Mouse (Mus musculus): ENCODE measurements around the gene Mpzl2.
"Not testable (repeated sequence)": the region's sequence is repeated elsewhere in the genome, so short reads cannot be mapped to it uniquely, and the experiment has no call there.

Gene Mpzl2

GRCm38 (mm10) chr9:45037803-45038202 is 1.8 kb upstream of the Mpzl2 start:
- DNase-seq: not testable (repeated sequence)

GRCm38 (mm10) chr9:45040066-45040845 is 657 bp downstream of the Mpzl2 start:
- peak; percentile 35 for DNase-seq

DNA sequence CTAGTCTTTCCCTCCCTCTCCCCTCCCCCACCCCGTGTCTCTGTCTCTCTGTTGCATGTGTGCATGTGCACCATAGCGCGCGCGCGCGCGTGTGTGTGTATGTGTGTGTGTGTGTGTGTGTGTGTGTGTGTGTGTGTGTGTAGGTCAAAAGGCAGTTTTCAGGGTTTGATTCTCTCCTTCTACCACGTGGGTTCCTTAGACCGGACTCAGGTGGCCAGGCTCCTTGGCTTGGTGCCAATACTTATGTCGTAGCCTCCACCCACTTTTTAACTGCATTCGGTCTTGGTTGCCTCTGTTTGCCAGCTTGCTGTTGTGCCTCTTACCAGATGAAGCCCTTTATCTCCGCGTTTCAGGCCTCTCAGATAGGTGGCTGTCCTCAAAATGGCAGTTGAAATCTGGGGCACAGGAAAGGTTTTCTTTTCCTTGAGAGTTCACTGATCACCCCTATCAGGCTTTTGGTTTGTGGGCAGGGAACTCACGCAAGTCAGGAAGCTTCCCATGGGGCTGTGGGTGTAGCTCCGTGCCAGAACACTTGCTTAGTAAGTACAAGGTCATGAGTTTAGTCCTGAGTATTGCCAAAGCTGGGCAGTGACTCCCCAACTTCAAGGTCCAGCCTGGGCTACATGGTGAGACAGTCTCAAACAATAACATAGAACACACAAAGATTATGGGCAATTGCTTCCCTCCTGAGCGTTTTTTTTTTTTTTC is 1.7 kb downstream of the Mpzl2 start:
- DNase-seq: peak; percentile 76

DNA sequence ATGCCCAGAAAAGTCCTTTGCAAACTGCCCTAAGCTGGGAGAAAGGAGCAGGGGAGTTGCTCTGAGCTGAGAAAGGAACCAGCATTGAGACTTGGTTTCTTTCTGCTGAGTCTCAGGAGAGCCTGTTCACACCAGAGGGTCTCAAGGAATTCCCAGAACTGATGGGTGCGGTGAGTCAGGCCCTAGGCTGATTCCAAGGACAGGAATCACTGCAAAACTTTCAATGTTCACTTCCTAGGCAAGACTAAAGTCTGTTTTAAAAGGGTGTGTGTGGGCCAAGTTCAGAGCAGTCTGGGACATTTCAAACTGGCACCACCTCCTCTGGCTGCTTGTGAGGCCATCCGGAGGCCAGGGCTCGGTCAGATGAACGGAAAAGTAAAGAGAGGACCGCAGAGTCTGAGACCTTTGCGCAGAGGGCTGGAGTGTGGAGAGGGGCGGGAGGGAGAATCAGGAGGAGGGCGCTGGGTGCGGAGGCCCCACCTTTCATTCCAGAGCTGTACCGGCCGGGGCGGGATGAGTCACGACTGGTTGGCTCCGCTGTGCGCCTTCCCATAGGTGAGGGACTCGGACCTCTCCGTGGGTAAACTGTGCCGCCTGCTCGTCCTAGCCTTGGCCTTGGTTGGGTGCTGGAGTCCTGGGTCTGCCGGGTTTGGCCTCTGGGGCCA is 2.6 kb downstream of the Mpzl2 start:
- DNase-seq: peak; percentile 87

- peak; percentile 53 for DNase-seq
These were observed 3.3 kb downstream of the Mpzl2 start for GRCm38 (mm10) chr9:45042947-45043346.

- DNase-seq: no peak
These were observed 7.4 kb downstream of the Mpzl2 start for GRCm38 (mm10) chr9:45046973-45047372.

- peak; percentile 17 for DNase-seq
These were observed 8.9 kb downstream of the Mpzl2 start for GRCm38 (mm10) chr9:45048511-45048910.

DNA sequence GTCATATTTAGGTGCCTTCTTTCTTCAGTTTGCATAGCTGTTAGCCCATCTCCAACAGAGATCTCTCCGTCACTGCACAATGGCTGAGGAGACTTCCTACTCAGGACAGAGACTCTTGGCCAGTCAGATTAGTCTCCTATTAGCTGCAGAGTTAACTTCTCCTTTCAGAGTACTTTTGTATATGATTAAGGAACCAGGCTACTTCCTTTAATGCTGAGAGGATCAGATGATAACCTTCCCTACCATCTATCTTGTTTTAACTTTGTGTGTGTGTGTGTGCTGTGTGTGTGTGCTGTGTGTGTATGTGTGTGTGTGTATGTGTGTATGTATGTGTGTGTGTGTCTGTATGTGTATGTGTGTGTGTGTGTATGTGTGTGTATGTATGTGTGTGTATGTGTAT is 10.1 kb downstream of the Mpzl2 start:
- DNase-seq: no peak

DNA sequence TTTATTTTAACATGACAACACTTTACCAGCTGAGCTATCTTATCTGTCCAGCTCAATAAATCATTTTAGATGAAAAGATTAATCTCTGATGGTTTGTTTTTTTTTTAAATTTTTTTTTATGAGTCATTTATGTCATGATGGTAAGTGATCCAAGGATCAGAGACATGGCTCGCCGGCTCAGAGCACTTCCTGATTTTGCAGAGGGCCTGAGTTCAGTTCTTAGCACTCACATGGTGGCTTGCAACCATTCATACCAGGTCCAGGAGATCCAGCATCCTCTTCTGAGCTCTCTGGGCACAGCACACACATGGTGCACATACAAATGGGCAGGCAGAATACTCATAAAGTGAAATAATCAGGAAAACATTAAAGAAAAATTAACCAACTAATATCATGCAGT is 10.7 kb downstream of the Mpzl2 start:
- no peak for DNase-seq

DNA sequence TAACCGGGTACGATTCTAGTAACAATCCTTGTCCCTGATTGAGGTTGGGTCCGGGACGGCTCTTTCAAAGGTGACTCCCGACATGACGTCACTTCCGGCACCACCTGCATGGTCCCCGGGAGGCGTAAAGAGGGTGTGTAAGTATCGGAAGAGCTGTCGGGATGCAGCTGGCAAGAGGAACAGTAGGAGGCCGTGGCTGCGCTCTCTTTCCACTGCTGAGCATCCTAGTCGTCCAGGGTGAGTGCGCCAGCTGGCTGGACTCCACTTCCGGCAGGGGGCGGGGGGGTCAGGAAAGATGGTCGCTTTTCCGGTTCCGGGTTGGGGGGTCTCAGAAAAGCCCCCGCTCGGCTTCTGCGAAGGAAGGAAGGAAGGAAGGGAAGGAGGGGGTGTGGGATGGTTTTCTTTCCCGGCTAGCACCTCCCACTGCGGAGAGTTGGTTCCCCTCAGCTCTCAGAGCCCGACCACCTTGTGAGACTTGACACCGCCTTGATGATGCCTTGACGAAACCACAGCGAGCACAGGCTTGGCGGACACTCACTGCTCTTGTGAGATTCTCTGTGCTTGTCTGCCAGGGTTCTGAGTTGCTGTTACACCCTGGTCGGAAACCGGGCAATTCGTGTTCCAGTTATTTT is 15.6 kb downstream of the Mpzl2 start, which contains the start of gene Mpzl3:
Gene Mpzl3 (plus strand): TSS at position 105 of the 632 bp plus-strand sequence.
- peak; percentile 93 for DNase-seq

DNA sequence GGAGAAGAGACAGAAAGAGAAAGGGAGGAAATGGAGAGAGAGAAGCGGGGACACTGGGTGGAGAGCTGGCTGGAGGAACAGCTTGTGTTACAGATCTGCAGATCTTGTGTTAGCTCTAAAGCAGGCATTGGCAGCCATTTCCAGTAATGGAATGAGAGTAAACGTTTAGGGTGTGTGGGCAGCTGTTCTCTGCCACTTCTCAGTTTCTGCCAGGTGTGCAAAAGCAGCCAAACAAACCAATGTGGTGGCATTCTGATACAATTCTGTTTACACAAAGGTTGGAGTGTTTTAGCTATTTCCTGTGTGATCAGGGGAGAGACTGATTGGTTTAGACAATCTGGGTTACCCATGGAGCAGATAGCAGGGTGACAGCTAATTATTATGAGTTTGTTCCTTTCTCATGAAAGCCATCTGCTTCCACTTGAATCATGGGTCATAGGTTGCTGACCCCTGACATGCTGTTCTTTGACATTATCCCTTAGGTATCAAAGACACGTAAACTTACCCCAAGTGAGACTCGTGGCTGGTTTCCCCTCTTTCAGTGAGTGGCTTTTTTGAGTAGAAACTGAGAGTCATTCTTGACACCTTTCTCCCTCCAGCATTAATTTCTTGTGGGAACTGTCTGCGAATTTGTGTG is 18.8 kb downstream of the Mpzl2 start:
- DNase-seq: no peak

GRCm38 (mm10) chr9:45060151-45060550 is 20.6 kb downstream of the Mpzl2 start:
- DNase-seq: no peak

DNA sequence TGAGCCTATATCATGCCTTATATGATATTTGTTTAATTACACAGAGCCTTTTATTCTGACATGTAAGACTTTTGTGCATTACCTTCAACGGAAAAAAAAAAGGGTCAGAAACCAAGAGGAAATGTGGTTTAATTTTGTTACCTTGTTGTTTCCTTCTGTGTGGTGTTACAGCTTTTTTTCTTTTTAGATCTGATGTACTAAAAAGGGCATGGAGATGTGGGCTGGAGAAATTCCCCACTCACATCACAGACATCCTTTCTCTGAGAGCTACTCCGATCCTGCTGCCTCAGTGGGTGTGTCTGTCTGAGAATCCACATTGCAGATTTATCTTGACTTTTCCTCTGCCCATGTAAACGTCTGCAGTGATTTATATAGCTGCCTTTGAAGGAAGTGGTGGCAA is 23.1 kb downstream of the Mpzl2 start:
- no peak for DNase-seq

DNA sequence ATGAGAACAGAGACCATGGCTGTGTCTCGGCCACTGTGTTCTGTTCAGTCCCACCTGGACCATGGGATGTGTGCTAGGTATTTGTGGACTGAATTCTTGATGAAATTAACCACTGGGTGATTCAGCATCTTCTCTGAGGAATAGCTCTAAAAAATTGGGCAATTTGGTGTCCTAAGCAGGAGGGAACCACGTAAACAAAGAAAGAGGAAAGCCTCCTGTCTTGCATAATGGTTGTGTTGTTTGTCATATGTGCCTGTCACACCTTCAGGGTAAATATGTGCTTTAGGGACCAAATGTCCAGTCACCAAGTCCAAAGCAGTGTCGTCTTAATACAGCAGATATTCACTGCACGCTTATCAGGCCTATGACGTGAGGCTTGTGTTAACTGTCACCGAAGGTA is 24.8 kb downstream of the Mpzl2 start:
- DNase-seq: no peak

DNA sequence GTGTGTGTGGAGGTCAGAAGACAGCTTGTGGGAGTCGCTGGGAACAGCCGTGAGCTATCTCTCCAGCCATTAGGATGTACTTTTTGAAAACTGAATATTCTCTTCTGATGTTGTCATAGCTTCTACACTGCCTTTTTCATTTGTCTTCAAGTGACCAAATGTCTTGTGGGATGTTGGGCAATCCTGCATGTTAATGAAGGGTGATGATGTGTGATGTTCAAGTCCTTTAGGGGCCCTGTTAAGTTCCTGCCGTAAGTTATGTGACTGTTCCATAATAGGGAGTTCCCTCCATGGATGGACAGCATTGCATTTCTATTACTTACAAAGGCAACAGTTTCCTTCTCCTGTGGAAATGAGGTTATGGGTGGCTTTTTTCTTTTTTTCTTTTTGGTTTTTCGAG is 27.1 kb downstream of the Mpzl2 start:
- DNase-seq: no peak

DNA sequence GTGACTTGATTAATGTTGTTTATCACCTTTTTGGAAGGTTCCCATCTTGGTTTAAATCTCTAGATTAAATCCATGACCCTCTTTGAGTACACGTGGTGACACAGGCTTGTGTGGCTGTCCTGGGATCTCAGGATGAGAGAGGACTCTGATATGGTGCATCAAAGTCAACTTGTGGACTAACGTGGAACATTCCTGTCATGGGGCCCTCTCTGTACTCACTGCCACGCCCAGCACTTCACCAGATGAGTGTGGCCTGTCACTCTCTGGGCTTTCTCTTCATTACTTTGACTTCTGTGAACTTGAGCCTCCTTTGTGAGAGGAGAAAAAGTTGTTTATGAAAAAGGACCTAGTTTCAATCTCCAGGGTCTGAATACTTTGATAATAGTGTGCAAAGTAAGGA is 32.2 kb downstream of the Mpzl2 start:
- no peak for DNase-seq

- no peak for DNase-seq
These were observed 38.3 kb downstream of the Mpzl2 start for GRCm38 (mm10) chr9:45077859-45078258.

DNA sequence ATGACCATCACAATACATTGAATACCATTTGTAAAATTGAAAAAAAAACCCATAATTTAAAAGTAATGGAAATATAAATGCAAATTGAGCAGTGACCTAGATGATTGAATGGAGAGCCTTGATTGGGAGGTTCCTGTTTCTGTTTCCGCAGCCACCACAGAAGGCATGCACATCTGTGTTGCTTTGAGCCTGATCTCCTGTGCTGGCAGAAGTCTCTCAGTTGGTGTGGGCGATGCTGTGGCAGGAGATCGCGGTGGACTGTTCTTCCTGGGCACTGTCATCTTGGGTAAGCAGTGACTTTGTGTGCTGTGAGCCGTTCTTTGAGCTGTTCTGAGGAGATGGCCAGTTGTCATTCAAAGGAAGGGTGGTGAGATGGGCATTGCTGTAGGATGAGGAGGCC is 39.4 kb downstream of the Mpzl2 start, which contains the start of gene Jaml:
Gene Jaml (plus strand): TSS at position 173 of the 400 bp plus-strand sequence.
- no peak for DNase-seq

- DNase-seq: no peak
These were observed 43.5 kb downstream of the Mpzl2 start for GRCm38 (mm10) chr9:45083132-45083531.

- no peak for DNase-seq
These were observed 45.0 kb downstream of the Mpzl2 start for GRCm38 (mm10) chr9:45084556-45084955.

GRCm38 (mm10) chr9:45085741-45086690 is 46.4 kb downstream of the Mpzl2 start:
- no peak for DNase-seq

All from kidney, postnatal 10 days (tissue).